Mouse (Mus musculus): Measurements from ENCODE around the gene Dnttip2. TPM values are rescaled to one million over a fixed set of nuclear protein-coding genes. Genes with fewer than 3 reads are reported as not detected.

The Dnttip2 gene
- total RNA-seq, 2 experiments from 2014 or later: 29.5 to 33.4 TPM

DNA sequence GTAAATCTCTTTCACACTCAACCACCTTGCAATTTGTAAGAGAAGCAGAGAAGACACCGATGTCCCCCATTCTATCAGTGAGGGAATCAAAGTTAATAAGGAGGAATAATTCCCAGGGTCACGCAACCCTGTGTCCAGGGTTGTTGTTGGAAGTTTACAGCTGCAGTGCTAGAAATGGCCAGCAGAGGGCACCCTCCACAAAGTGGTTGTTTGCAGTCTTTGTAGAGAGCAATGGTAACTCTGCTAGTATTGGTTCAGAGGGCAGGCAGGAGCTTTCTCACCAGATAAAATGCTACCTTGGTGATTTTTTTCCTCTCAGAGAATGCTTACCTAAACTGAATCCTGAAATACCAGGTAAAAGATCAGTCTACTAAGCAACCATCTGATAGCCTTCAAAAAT is 37.9 kb downstream of the Dnttip2 start:
- TF ChIP-seq CTCF (IDR thresholded peaks at IDR 0.05): peak; percentile 100
- Histone ChIP-seq H3K27ac (no peak overlapping the region), H3K4me3 (no peak overlapping the region)
- intact Hi-C loops (cut with DNase I): loop anchor here (1.0 to 10.0 kb wide), 3 partner anchors 154 to 473 kb away; no protein-coding TSS in a partner anchor
- peak; percentile 74 to 90 for DNase-seq (ENCODE audit: extremely low spot score in 1 of 2, low spot score in 2 of 2)

DNA sequence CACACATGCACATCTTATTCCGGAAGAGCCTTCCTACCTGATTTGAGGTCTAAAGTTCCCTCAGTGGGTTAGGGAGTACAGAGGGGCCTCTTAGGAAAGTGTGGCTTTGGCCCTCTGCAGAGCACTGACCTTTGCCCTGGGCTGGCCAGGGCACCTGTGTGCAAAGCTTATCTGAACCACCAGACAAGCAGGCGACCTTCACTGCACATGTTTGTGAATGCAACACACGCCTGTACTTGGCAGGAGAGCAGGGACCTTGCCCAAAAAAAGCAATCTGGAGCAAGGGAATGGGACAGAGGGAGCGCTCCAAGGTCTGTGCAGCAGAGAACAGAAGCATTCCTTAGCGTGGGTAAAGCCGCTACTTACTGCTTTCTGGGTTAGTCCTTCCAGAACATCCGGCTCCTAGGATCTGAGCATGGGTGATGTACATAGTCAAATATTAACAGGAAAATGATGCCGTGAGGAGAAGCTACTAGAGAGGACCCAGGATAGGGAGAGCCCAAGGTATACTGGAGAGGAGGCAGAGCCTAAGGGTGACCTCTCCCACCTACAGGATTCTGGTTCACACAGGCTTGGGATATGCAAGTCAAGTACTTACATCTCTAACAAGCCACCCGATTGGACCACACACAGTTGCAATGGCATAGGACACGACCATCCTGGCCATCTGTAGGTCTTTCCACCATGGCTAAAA is 38.9 kb downstream of the Dnttip2 start:
- Histone ChIP-seq H3K4me3 (no peak overlapping the region), H3K27ac (no peak overlapping the region)
- DNase-seq (ENCODE audit: extremely low spot score in 1 of 2, low spot score in 2 of 2): no peak
- no peak for TF ChIP-seq CTCF (IDR thresholded peaks at IDR 0.05)
- intact Hi-C loops (cut with DNase I): loop anchor here (1.0 to 10.0 kb wide), 3 partner anchors 153 to 472 kb away; no protein-coding TSS in a partner anchor

DNA sequence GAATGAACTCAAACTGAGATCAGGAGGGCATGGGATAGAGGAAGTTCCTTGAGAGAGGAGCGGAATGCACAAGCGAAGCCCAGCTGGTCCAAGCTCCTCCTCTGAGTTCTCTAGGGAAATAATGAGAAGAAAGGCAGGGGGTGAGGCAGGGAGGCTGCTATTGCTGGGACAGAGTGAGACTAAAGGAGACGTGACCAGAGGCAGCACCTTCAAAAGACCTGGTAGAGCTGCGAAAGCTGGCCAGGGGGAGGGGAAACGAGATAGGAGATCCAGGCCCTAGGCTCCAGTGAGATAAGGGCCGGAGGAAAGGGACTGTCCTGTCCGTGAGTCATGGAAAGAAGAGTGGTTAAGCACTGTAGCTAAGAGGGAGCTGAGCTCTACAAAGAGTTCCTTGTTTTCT is 39.7 kb downstream of the Dnttip2 start:
- TF ChIP-seq CTCF (IDR thresholded peaks at IDR 0.05): no peak
- intact Hi-C loops (cut with DNase I): loop anchor here (10.0 kb wide), 1 partner anchor 471 kb away; no protein-coding TSS in a partner anchor

DNA sequence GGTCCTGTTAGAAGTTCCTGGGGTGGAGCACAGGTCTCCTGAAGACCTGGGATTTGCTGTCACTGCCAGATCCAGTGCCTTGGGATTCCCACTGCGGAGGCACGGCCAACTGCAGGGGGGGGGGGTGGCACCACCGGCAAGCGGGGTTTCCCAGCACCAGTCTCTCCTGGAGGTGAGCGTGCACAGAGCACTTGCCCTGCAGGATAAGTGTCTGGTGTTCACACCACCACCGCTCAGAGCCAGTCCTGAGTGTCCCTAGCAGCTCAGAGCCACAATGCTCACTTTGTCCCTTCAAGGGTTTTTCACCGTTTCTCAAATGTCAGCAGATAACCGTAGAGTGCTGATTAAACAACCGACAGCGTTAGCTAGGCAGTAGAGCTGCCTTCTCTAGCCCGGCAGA is 42.4 kb downstream of the Dnttip2 start:
- TF ChIP-seq CTCF (IDR thresholded peaks at IDR 0.05): no peak
- no peak for DNase-seq (ENCODE audit: extremely low spot score in 1 of 2, low spot score in 2 of 2)
- no peak overlapping the region for H3K4me3 ChIP-seq
- intact Hi-C loops (cut with DNase I): loop anchor here (10.0 kb wide), 1 partner anchor 468 kb away; no protein-coding TSS in a partner anchor
- no peak overlapping the region for H3K27ac ChIP-seq

More for the DNA sequence above, 39.7 kb downstream of the Dnttip2 start:
- no peak overlapping the region for H3K4me3 ChIP-seq
- no peak for DNase-seq (ENCODE audit: extremely low spot score in 1 of 2, low spot score in 2 of 2)
- no peak overlapping the region for H3K27ac ChIP-seq

DNA sequence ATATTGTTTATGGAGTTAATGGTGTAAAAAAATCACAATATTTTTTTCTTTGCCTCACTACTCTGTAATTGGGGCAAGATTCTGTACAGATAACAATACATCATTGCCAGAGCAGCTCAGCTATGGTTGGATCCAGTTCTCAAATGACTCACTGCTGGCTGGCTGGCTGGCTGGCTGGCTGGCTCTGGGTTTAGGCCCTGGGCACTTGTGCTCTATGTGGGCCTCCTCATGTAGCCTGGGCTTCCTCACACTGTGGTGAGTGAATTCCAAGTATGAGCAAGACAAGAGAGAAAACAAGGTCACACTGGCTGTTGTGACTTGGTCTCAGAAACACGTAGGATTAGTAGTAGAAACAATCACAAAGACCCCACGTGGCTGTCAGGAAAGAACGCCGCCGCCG is 43.2 kb downstream of the Dnttip2 start:
- Histone ChIP-seq H3K4me3 (no peak overlapping the region), H3K27ac (no peak overlapping the region)
- intact Hi-C loops (cut with DNase I): loop anchor here (10.0 kb wide), 1 partner anchor 467 kb away; no protein-coding TSS in a partner anchor
- no peak for DNase-seq (ENCODE audit: extremely low spot score in 1 of 2, low spot score in 2 of 2)
- no peak for TF ChIP-seq CTCF (IDR thresholded peaks at IDR 0.05)

DNA sequence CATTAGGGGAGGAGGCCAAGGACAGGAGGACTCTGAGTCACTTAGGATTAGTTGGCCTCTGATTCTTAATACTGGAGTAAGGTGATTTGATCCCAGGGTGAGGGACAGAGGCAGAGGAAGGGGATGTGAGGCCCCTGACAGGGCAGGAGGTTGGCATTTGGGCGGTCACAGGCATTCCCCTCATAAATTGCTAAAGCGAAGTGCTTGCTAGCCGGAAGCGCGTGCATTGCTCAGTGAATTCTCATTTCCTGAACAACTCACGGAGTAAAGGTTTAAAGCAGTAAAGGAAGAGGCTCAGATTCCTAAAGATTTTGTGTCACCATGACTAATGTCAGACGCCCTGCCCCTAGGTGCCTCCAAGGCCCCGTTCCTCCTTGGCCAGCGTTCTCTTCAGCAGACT is 48.0 kb downstream of the Dnttip2 start:
- no peak for DNase-seq (ENCODE audit: extremely low spot score in 1 of 2, low spot score in 2 of 2)
- intact Hi-C loops (cut with DNase I): no loop called here
- Histone ChIP-seq H3K4me3 (no peak overlapping the region), H3K27ac (no peak overlapping the region)
- TF ChIP-seq CTCF (IDR thresholded peaks at IDR 0.05): no peak

DNA sequence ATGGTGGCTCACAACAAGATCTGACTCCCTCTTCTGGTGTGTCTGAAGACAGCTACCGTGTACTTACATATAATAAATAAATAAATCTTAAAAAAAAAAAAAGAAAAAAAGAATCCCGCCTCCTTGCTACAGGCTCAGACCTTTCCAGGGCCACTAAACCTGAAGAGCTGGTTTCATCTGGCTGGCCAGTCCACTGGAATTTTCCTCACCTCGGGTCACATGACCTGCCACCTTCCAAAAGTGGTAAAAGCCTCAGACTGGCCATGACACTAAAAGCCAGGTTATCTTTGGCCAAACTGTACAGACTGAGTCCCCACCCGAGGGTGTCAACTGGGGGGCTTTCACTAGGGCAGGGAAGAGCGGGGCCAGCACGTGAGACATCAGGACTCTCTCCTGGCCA is 49.7 kb downstream of the Dnttip2 start:
- intact Hi-C loops (cut with DNase I): no loop called here
- no peak for DNase-seq (ENCODE audit: extremely low spot score in 1 of 2, low spot score in 2 of 2)
- Histone ChIP-seq H3K4me3 (no peak overlapping the region), H3K27ac (no peak overlapping the region)
- TF ChIP-seq CTCF (IDR thresholded peaks at IDR 0.05): no peak

DNA sequence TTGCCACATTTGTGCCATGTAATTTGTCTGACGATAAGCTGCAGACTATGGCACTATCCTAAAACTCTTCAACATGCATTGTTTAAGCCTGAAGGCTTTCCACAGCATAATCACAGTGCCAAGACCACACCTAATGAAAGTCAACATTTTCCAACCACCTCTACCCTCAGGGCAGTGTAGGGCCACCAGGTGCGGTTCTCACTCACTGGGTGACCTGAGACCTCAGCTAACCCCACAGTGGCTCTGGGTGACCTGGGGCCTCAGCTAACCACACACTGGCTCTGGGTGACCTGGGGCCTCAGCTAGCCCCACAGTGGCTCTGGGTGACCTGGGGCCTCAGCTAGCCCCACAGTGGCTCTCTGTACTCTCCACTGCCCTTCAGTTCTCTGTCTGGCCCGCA is 50.3 kb downstream of the Dnttip2 start:
- Histone ChIP-seq H3K27ac (no peak overlapping the region), H3K4me3 (no peak overlapping the region)
- intact Hi-C loops (cut with DNase I): no loop called here
- no peak for DNase-seq (ENCODE audit: extremely low spot score in 1 of 2, low spot score in 2 of 2)
- TF ChIP-seq CTCF (IDR thresholded peaks at IDR 0.05): no peak

DNA sequence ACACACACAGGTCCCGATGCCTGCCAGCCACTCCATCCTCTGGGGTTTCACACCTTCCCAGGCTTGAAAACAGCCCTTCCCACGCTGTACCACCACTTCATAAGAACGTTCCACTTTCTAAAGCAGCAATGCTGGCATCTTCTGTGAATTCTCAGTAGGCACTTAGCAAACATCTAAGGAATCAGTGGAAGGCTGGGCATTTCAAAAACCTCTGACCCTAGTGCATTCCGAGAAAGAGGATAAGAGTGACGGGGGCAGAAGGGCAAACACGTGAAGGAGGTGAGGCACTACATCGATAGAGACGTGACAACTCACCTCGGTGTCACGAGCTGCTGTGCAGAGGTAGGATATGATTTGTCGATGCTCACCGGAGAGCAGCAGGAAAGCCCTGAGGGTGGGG is 56.3 kb downstream of the Dnttip2 start:
- Histone ChIP-seq H3K27ac (no peak overlapping the region), H3K4me3 (no peak overlapping the region)
- intact Hi-C loops (cut with DNase I): loop anchor here (5.0 kb wide), 1 partner anchor 47 kb away; no protein-coding TSS in a partner anchor
- no peak for TF ChIP-seq CTCF (IDR thresholded peaks at IDR 0.05)
- DNase-seq (ENCODE audit: extremely low spot score in 1 of 2, low spot score in 2 of 2): no peak

DNA sequence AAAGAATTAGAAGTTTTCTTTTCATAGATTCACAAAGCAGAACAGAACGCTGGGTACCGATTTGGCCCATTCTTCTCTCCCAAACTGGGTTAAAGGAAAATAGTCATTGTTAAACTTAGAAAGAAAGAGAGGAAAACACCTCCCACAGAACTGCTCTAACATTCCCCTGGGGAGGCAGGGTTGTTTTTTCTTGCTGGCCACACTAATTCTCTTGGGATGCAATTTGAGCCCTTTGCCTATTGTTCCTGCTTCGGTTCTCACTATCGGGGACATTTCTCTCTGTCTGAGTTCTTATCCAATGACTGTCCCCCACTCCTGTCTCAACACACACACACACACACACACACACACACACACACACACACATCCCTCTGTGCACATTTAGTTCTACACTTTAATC is 59.3 kb downstream of the Dnttip2 start:
- no peak for TF ChIP-seq CTCF (IDR thresholded peaks at IDR 0.05)
- intact Hi-C loops (cut with DNase I): loop anchor here (5.0 kb wide), 1 partner anchor 44 kb away; no protein-coding TSS in a partner anchor
- Histone ChIP-seq H3K27ac (peak overlapping the region; percentile 55; the same call in 1 of the 2 replicates), H3K4me3 (no peak overlapping the region)
- DNase-seq (ENCODE audit: extremely low spot score in 1 of 2, low spot score in 2 of 2): no peak

DNA sequence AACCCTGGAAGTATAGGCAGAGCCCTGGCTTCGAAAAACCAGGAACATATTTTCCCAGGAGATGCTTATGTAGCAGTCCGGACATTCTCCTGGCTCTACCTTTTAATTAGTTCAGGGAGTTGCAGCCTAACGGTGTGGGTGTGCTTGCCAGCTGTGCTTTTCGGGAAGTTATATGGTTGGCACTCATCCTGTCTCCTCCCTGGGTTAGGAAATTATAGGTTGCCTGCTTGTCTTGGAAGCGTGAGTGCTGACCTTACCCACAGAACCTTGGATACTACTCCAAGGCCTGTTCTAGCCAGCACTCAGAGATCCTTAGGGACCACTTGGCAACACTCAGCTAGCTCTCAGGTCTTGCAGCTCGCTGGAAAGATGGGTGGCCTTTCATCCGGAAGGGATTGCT is 59.7 kb downstream of the Dnttip2 start:
- no peak for TF ChIP-seq CTCF (IDR thresholded peaks at IDR 0.05)
- no peak overlapping the region for H3K27ac ChIP-seq
- no peak overlapping the region for H3K4me3 ChIP-seq
- no peak for DNase-seq (ENCODE audit: extremely low spot score in 1 of 2, low spot score in 2 of 2)
- intact Hi-C loops (cut with DNase I): loop anchor here (5.0 kb wide), 1 partner anchor 43 kb away; no protein-coding TSS in a partner anchor

DNA sequence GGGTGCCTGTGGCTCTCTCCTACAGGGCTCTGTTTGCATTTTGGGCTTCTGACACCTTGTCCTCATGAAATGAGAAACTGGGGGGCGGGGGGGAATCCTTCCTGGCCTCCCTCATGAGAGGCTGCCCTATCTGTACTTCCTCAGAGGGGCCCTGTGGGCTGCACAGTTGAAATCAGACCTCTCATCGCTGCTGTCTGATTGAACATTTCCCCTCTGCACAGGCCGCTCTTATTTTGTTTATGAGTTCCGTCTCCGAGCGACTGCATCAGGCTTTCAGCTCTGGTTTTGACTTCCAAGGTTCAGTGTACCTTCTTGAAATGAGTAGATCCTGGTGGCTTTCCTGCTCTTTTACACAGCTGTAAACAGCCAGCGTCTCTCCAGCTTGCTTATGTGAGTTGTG is 60.2 kb downstream of the Dnttip2 start:
- no peak for DNase-seq (ENCODE audit: extremely low spot score in 1 of 2, low spot score in 2 of 2)
- intact Hi-C loops (cut with DNase I): loop anchor here (5.0 kb wide), 1 partner anchor 43 kb away; no protein-coding TSS in a partner anchor
- no peak overlapping the region for H3K4me3 ChIP-seq
- no peak overlapping the region for H3K27ac ChIP-seq
- no peak for TF ChIP-seq CTCF (IDR thresholded peaks at IDR 0.05)

Small RNA genes within 50 kb of the gene (microRNA-seq; reads per million reads assigned to microRNA genes)
- 0 reads per million in 2 experiments for gene Gm22903
- 1,793 to 2,039 reads per million in 2 experiments for gene Mir760

Other genes with a start within 250 kb of the Dnttip2 start
- 1 to 10 TPM; 2.0 to 2.1 TPM for gene Abca4, start 229.9 kb upstream of the Dnttip2 start, total RNA-seq (2021)
- 10 to 100 TPM; 60.5 to 67.3 TPM for gene Gclm, start 28.8 kb upstream of the Dnttip2 start, total RNA-seq (2021)
- 10 to 100 TPM; 14.7 to 15.4 TPM for gene Bcar3, start 19.7 kb downstream of the Dnttip2 start, total RNA-seq (2021)